8 mouse cellular contexts compared by ENCODE assay signal in genomic region chr11:120255038-120255437, GRCm38 (mm10). TPM values are rescaled to one million over a fixed set of nuclear protein-coding genes. Genes with fewer than 3 reads are reported as not detected.
DNase-seq lines count a peak whose midpoint lies in the region; ATAC-seq lines count a peak whose summit lies in the region.

No protein-coding gene starts in this region.

- H3K9ac ChIP-seq in forebrain, embryonic 14.5 days (ENCODE audit: low read length) = 0 out of 2 replicates have a peak overlapping the region, but pooled peaks have one; percentile 22
- H3K9ac ChIP-seq in midbrain, embryonic 14.5 days (replicated peaks; ENCODE audit: low read length) = no peak overlapping the region

- 49% methylated on average over 6 of the region's 6 CpGs for WGBS in forebrain, embryonic 14.5 days
- 53% methylated on average over 6 of the region's 6 CpGs for WGBS in midbrain, embryonic 14.5 days

- H3K4me3 ChIP-seq in forebrain, embryonic 14.5 days (ENCODE audit: low read depth, low read length) = no peak overlapping the region
- H3K4me3 ChIP-seq in midbrain, embryonic 14.5 days (replicated peaks; ENCODE audit: low read depth, low read length) = no peak overlapping the region

- H3K4me1 ChIP-seq in forebrain, embryonic 14.5 days (ENCODE audit: control insufficient read depth, insufficient read depth, low read length) = peaks cover 76% of the 10 kb centered on the region
- H3K4me1 ChIP-seq in midbrain, embryonic 14.5 days (ENCODE audit: control insufficient read depth, insufficient read depth, low read length) = peaks cover 77% of the 10 kb centered on the region

- no peak overlapping the region for H3K4me2 ChIP-seq in forebrain, embryonic 14.5 days (ENCODE audit: low read length)
- no peak overlapping the region for H3K4me2 ChIP-seq in midbrain, embryonic 14.5 days (ENCODE audit: low read length)

- H3K36me3 ChIP-seq in forebrain, embryonic 14.5 days (ENCODE audit: control insufficient read depth, insufficient read depth, low read length) = 0 out of 2 replicates have a peak, but pooled peaks cover 4% of the 10 kb centered on the region
- peaks cover 17% of the 10 kb centered on the region; the same call in 1 of the 2 replicates for H3K36me3 ChIP-seq in midbrain, embryonic 14.5 days (ENCODE audit: control insufficient read depth, insufficient read depth, low read length)

- no peaks in the 10 kb centered on the region for H3K27me3 ChIP-seq in forebrain, embryonic 14.5 days (replicated peaks; ENCODE audit: control insufficient read depth, insufficient read depth, low read length)
- H3K27me3 ChIP-seq in midbrain, embryonic 14.5 days (ENCODE audit: control insufficient read depth, insufficient read depth, low read length) = no peaks in the 10 kb centered on the region

- H3K27ac ChIP-seq in forebrain, embryonic 14.5 days (ENCODE audit: low read depth, low read length) = no peak overlapping the region
- peak overlapping the region; percentile 55; the same call in 1 of the 2 replicates for H3K27ac ChIP-seq in midbrain, embryonic 14.5 days (replicated peaks; ENCODE audit: low read depth, low read length)

- intact Hi-C loops in heart, postnatal 25 days (cut with DNase I) = loop anchor here (2.0 kb wide), 1 partner anchor 14 kb away; no protein-coding TSS in a partner anchor

- no peak for ATAC-seq in forebrain, embryonic 14.5 days
- ATAC-seq in midbrain, embryonic 14.5 days (ENCODE audit: low FRiP score, low TSS enrichment) = no peak
- ATAC-seq in inflammation-experienced regulatory T-cells, adult 6 months = no peak
- no peak for ATAC-seq in megakaryocyte-erythroid progenitor cell, adult 5-6 weeks (replicated peaks; ENCODE audit: low FRiP score, low TSS enrichment, poor library complexity, severe bottlenecking)

- peak; percentile 86 for DNase-seq in MN1 (ENCODE audit: low spot score)
- peak; percentile 91 for DNase-seq in brain, adult 2 months (ENCODE audit: low read depth, low spot score)
- peak; percentile 48 for DNase-seq in forebrain, embryonic 14.5 days (ENCODE audit: low spot score)
- peak; percentile 84 for DNase-seq in heart, postnatal 25 days (ENCODE audit: low spot score)
- peak; percentile 79 to 81 for DNase-seq in layer of hippocampus, adult 8-10 months (ENCODE audit: low spot score in 2 of 2)
- DNase-seq in midbrain, embryonic 14.5 days = peak; percentile 41

- H3K9me3 ChIP-seq in forebrain, embryonic 14.5 days (replicated peaks; ENCODE audit: control insufficient read depth, low read length) = no peaks in the 10 kb centered on the region
- no peaks in the 10 kb centered on the region for H3K9me3 ChIP-seq in midbrain, embryonic 14.5 days (ENCODE audit: control insufficient read depth, low read length)

RNA-seq across cellular contexts. Expression of gene Bahcc1, which starts 22.3 kb away (rescaled TPM):
- polyA plus RNA-seq in forebrain, embryonic 14.5 days (2014; fragmentation: Nextera tagmentation; extraction: Ambion mirVana) = 12.6 and 14.5 TPM in 2 replicates
- total RNA-seq in heart, postnatal 25 days (2021) = 1 to 10 TPM; 7.8 to 8.3 TPM
- total RNA-seq in layer of hippocampus, adult 8-10 months (2022) = 10 to 100 TPM; 20.0 to 23.4 (median 21.4) TPM
- 20.0 and 25.9 TPM in 2 replicates for polyA plus RNA-seq in midbrain, embryonic 14.5 days (2014; fragmentation: Nextera tagmentation; extraction: Ambion mirVana)
- polyA plus RNA-seq in inflammation-experienced regulatory T-cells, adult 6 months (2017; shearing (Covaris generic)) = not detected
- 25.6 and 30.1 TPM in 2 replicates for total RNA-seq in megakaryocyte-erythroid progenitor cell, adult 5-6 weeks (2014; fragmentation: Nextera tagmentation)
- total RNA-seq in megakaryocyte-erythroid progenitor cell, adult 5-6 weeks (2017) = 6.7 and 7.0 TPM in 2 replicates

Comparison
In these comparisons a context has a peak if more than half of its experiments do, and no peak if none do; other contexts are left out.
1. DNase-seq: peak in every context shown above with its lines; median percentile 91 in brain, adult 2 months; 86 in MN1; 84 in heart, postnatal 25 days; 80 in layer of hippocampus, adult 8-10 months; 48 in forebrain, embryonic 14.5 days; 41 in midbrain, embryonic 14.5 days.